Mouse (Mus musculus): ENCODE results near the gene Uox. TPM values are rescaled to one million over a fixed set of nuclear protein-coding genes. Genes with fewer than 3 reads are reported as not detected.

The Uox gene
- polyA plus RNA-seq, 1 experiment from 2014 or later = 121 TPM

DNA sequence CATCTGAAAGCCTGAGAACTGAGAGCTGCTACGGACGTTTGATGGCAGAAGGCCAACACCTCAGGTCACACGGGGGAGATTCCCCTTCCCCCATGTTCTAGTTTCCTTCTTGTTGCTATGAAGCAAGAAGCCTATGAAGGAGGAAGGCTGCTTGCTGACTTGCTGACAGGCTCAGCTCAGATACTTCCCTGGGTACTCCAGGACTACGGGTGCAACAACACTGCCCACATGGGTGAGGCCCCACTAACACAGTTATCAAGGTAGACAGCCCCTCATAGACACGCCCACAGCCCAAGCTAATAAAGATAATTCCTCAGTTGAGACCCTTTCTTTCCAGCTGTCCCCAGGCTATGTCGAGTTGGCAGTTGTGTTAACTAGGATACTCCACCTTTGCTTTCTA lies 83.5 kb downstream of the Uox start:
- no peaks in the 10 kb centered on the region for H3K36me3 ChIP-seq (ENCODE audit: control insufficient read depth, insufficient read depth)
- H3K4me3 ChIP-seq (ENCODE audit: low read depth, low read length) = peak overlapping the region; percentile 6
- no peaks in the 10 kb centered on the region for H3K9me3 ChIP-seq (replicated peaks; ENCODE audit: control insufficient read depth, low read length)
- no peaks in the 10 kb centered on the region for H3K27me3 ChIP-seq (ENCODE audit: control insufficient read depth, insufficient read depth, low read depth, low read length)
- H3K27ac ChIP-seq (ENCODE audit: low read length) = peak overlapping the region; percentile 77
- H3K9ac ChIP-seq (ENCODE audit: low read depth, low read length) = peak overlapping the region; percentile 54; the same call in 1 of the 2 replicates
- peaks cover 27% of the 10 kb centered on the region for H3K4me1 ChIP-seq (ENCODE audit: control insufficient read depth, low read depth, low read length)
- peak overlapping the region; percentile 57 for H3K4me2 ChIP-seq (ENCODE audit: low read depth, low read length)
- 20% methylated on average over 6 of the region's 6 CpGs for WGBS (ENCODE audit: insufficient replicate concordance)
- peak; percentile 89 for ATAC-seq (ENCODE audit: low read depth)

DNA sequence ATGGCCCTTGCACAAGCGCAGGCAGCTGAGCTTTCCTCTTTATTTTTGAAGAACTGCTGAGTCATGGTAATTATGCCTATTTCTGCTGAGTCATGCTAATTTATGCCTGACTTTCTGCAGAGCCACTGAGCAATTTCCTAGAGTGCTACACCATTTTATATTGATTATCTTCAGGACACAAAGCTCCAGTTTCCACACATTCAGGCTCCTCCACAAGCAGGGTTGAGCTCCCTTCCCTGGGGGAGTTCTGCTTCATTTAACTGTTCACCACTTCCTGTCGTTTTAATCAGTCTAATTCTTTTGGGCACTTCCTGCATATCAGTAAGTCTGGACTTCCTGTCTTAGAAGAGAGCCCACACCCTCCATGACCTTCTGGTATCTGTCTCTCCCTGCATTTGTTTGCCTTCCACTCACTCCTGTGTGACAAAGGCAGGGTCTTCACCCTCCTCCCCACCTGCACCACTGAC lies 84.9 kb downstream of the Uox start:
- Histone ChIP-seq H3K27ac (ENCODE audit: low read length) (peak overlapping the region; percentile 91), H3K9ac (ENCODE audit: low read depth, low read length) (no peak overlapping the region)
- 21% methylated on average over 2 of the region's 2 CpGs for WGBS (ENCODE audit: insufficient replicate concordance)

DNA sequence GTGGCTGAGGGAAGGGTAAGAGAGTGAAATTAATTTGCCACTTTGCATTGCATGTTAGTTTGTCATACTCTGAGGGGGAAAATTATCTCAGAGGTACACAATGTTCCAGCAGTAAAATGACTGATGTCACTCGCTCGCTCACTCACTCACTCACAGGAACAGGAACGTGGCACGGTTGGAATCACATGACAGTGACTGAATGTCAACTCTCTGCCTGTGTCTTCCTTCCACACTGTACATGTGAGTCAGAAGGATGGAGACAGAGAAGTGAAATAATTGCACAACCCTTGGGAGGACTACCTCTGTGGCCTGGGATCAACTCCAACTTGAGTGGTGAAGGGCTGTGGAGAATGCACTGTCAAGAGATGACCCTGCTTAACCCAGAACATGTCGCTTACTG lies 87.2 kb downstream of the Uox start:
- peaks cover 27% of the 10 kb centered on the region for H3K4me1 ChIP-seq (ENCODE audit: control insufficient read depth, low read depth, low read length)
- no peak overlapping the region for H3K9ac ChIP-seq (ENCODE audit: low read depth, low read length)
- ATAC-seq (ENCODE audit: low read depth) = no peak
- no peak overlapping the region for H3K4me3 ChIP-seq (ENCODE audit: low read depth, low read length)
- no peaks in the 10 kb centered on the region for H3K27me3 ChIP-seq (ENCODE audit: control insufficient read depth, insufficient read depth, low read depth, low read length)
- H3K9me3 ChIP-seq (replicated peaks; ENCODE audit: control insufficient read depth, low read length) = no peaks in the 10 kb centered on the region
- H3K27ac ChIP-seq (ENCODE audit: low read length) = no peak overlapping the region
- 63% methylated on average over 5 of the region's 5 CpGs for WGBS (ENCODE audit: insufficient replicate concordance)
- H3K4me2 ChIP-seq (ENCODE audit: low read depth, low read length) = no peak overlapping the region
- H3K36me3 ChIP-seq (ENCODE audit: control insufficient read depth, insufficient read depth) = no peaks in the 10 kb centered on the region

More for the DNA sequence above, 84.9 kb downstream of the Uox start:
- no peaks in the 10 kb centered on the region for H3K27me3 ChIP-seq (ENCODE audit: control insufficient read depth, insufficient read depth, low read depth, low read length)
- H3K4me1 ChIP-seq (ENCODE audit: control insufficient read depth, low read depth, low read length) = peaks cover 27% of the 10 kb centered on the region
- peak overlapping the region; percentile 58 for H3K4me2 ChIP-seq (ENCODE audit: low read depth, low read length)
- peak; percentile 73 for ATAC-seq (ENCODE audit: low read depth)
- no peaks in the 10 kb centered on the region for H3K36me3 ChIP-seq (ENCODE audit: control insufficient read depth, insufficient read depth)
- no peak overlapping the region for H3K4me3 ChIP-seq (ENCODE audit: low read depth, low read length)
- no peaks in the 10 kb centered on the region for H3K9me3 ChIP-seq (replicated peaks; ENCODE audit: control insufficient read depth, low read length)

DNA sequence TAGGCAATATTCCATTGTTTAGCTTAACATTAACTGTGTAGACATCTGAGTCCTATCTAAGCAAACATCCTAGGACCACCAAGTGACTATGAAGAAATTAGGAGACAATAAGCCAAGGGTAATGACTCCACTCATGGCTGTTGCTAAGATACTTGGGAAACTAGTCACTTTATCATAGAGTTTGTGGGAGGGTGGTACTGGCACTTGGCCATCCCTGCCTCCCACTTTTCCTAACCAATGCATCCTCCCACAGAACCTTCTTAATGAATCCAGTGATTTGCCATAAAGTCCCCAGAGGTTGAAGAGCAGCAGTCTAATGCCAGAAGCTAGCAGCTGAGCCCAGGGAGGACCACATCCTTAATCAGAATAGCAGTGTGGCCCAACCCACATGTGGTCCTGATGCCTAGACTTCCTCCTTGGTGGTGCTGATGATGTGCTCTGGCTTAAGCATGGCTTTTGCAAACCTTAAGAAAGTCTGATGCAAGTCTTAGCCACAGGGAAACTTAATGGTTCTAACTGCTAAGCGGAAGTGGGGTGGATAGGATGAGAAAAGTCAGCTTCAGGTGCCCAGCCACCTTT lies 87.9 kb downstream of the Uox start:
- ATAC-seq (ENCODE audit: low read depth) = no peak
- Histone ChIP-seq H3K4me3 (ENCODE audit: low read depth, low read length) (no peak overlapping the region), H3K9ac (ENCODE audit: low read depth, low read length) (no peak overlapping the region), H3K36me3 (ENCODE audit: control insufficient read depth, insufficient read depth) (no peaks in the 10 kb centered on the region), H3K9me3 (replicated peaks; ENCODE audit: control insufficient read depth, low read length) (no peaks in the 10 kb centered on the region), H3K27ac (ENCODE audit: low read length) (no peak overlapping the region), H3K27me3 (ENCODE audit: control insufficient read depth, insufficient read depth, low read depth, low read length) (no peaks in the 10 kb centered on the region), H3K4me1 (ENCODE audit: control insufficient read depth, low read depth, low read length) (peaks cover 23% of the 10 kb centered on the region), H3K4me2 (ENCODE audit: low read depth, low read length) (no peak overlapping the region)
- 70% methylated on average over 1 of the region's 1 CpGs for WGBS (ENCODE audit: insufficient replicate concordance)

DNA sequence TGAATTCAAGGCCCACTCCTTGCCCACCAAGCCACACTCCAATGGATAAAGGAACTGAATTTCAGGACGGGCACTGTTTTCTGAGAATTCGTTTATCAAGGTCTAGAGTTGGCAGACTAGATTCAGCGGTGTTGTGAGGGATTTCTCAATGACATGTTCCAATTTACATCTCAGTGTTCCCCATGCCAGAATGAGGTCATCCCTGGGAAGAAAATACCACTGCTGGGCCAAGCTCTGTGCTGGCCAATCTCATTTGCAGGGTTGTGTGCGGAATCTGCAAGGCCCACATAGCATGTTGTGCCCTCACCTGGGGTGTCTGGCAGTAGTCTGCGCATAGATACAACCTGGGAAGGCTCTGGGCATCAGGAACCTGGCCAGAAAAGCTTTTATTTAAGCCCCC lies 89.1 kb downstream of the Uox start:
- Histone ChIP-seq H3K9me3 (replicated peaks; ENCODE audit: control insufficient read depth, low read length) (no peaks in the 10 kb centered on the region), H3K27ac (ENCODE audit: low read length) (no peak overlapping the region), H3K4me1 (ENCODE audit: control insufficient read depth, low read depth, low read length) (peaks cover 14% of the 10 kb centered on the region), H3K4me2 (ENCODE audit: low read depth, low read length) (no peak overlapping the region), H3K36me3 (ENCODE audit: control insufficient read depth, insufficient read depth) (no peaks in the 10 kb centered on the region), H3K27me3 (ENCODE audit: control insufficient read depth, insufficient read depth, low read depth, low read length) (no peaks in the 10 kb centered on the region), H3K9ac (ENCODE audit: low read depth, low read length) (no peak overlapping the region), H3K4me3 (ENCODE audit: low read depth, low read length) (no peak overlapping the region)
- ATAC-seq (ENCODE audit: low read depth) = no peak
- 78% methylated on average over 5 of the region's 5 CpGs for WGBS (ENCODE audit: insufficient replicate concordance)

DNA sequence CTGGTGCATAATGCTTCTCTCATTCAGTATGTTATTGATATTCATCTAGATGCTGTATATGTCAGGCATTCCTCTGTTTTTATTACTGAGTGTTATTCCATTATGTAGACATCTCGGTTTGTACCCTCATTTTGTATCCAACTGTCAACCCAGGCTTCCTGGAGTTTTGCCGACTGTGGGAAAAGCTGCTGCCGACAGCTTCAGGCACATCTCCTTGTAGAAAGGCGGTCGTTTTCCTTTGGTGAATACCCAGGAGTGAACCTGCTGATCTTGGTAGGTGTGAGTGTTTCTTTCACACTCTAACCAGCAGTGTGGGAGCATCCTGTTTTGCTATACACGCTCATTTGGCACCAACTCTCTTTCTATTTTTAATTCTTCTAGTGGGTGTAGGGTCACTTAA lies 90.8 kb downstream of the Uox start:
- ATAC-seq (ENCODE audit: low read depth) = no peak
- H3K9me3 ChIP-seq (replicated peaks; ENCODE audit: control insufficient read depth, low read length) = no peaks in the 10 kb centered on the region
- H3K4me1 ChIP-seq (ENCODE audit: control insufficient read depth, low read depth, low read length) = peaks cover under 1% of the 10 kb centered on the region
- 68% methylated on average over 6 of the region's 6 CpGs for WGBS (ENCODE audit: insufficient replicate concordance)
- H3K4me2 ChIP-seq (ENCODE audit: low read depth, low read length) = no peak overlapping the region
- no peaks in the 10 kb centered on the region for H3K36me3 ChIP-seq (ENCODE audit: control insufficient read depth, insufficient read depth)
- no peak overlapping the region for H3K27ac ChIP-seq (ENCODE audit: low read length)
- no peaks in the 10 kb centered on the region for H3K27me3 ChIP-seq (ENCODE audit: control insufficient read depth, insufficient read depth, low read depth, low read length)
- H3K9ac ChIP-seq (ENCODE audit: low read depth, low read length) = no peak overlapping the region
- H3K4me3 ChIP-seq (ENCODE audit: low read depth, low read length) = no peak overlapping the region

DNA sequence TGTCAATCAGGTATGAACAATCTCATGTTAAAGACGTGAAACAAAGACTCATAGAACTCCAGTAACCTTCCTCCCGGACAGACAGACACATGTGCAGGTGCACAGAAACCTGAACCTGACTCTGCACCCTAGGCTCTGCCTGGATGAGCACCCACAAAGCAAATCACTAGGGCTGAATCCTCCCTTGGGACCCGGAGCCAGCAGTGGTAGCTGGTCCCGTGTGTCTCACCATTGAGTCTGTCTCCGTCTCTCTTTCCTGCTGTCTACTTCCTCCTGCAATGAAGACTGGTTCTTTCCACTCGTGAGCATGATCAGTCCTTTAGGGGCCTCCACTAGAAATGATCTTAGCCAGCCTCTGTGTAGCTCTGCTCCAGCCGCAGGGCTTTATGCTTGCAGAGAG lies 91.7 kb downstream of the Uox start:
- H3K4me3 ChIP-seq (ENCODE audit: low read depth, low read length) = no peak overlapping the region
- H3K4me1 ChIP-seq (ENCODE audit: control insufficient read depth, low read depth, low read length) = no peaks in the 10 kb centered on the region
- H3K9ac ChIP-seq (ENCODE audit: low read depth, low read length) = no peak overlapping the region
- no peaks in the 10 kb centered on the region for H3K9me3 ChIP-seq (replicated peaks; ENCODE audit: control insufficient read depth, low read length)
- no peak for ATAC-seq (ENCODE audit: low read depth)
- no peak overlapping the region for H3K27ac ChIP-seq (ENCODE audit: low read length)
- H3K4me2 ChIP-seq (ENCODE audit: low read depth, low read length) = no peak overlapping the region
- H3K36me3 ChIP-seq (ENCODE audit: control insufficient read depth, insufficient read depth) = no peaks in the 10 kb centered on the region
- 56% methylated on average over 7 of the region's 7 CpGs for WGBS (ENCODE audit: insufficient replicate concordance)
- H3K27me3 ChIP-seq (ENCODE audit: control insufficient read depth, insufficient read depth, low read depth, low read length) = no peaks in the 10 kb centered on the region

DNA sequence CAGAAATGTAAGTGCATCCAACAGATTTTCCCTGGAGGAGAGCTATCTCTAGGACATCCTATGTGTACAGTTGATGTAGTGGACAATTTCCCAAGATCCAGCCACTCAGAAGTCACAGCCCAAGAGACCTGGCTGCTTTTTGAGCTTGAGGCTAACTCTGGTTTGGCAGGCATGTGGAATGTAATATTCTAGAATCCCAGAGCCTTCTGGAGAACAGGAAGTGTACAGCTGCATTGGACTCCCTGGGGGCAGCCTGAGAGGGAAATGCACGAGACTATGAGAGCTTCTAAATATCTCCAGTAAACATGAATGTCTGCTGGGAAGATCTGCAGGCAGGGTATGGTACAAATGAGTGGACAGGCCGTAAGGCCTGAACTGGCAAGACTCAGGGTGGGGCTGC lies 100.9 kb downstream of the Uox start:
- Histone ChIP-seq H3K27me3 (ENCODE audit: control insufficient read depth, insufficient read depth, low read depth, low read length) (no peaks in the 10 kb centered on the region), H3K9me3 (replicated peaks; ENCODE audit: control insufficient read depth, low read length) (no peaks in the 10 kb centered on the region), H3K4me2 (ENCODE audit: low read depth, low read length) (no peak overlapping the region), H3K36me3 (ENCODE audit: control insufficient read depth, insufficient read depth) (no peaks in the 10 kb centered on the region), H3K9ac (ENCODE audit: low read depth, low read length) (no peak overlapping the region), H3K27ac (ENCODE audit: low read length) (no peak overlapping the region), H3K4me3 (ENCODE audit: low read depth, low read length) (no peak overlapping the region), H3K4me1 (ENCODE audit: control insufficient read depth, low read depth, low read length) (no peaks in the 10 kb centered on the region)
- no peak for ATAC-seq (ENCODE audit: low read depth)
- WGBS (ENCODE audit: insufficient replicate concordance) = 55% methylated on average over 2 of the region's 2 CpGs

DNA sequence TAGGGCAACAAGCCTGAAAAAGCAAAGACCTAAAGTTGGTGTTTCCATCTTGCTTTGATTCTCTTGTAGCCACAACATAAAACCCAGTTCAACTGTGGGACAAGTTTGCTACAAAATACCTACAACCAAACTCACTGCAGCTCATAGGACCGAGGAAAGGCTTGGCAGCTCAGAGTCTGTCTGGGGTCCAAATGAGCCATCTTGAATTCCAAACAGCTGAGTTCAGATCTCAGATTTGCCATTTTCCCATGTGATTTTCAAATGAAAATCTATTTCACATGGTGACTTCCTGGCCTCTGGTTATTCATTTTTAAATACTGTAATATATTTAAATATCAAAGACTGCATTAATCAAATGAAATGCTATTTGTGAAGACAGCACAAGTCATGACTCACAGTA lies 104.9 kb downstream of the Uox start:
- 62% methylated on average over 1 of the region's 1 CpGs for WGBS (ENCODE audit: insufficient replicate concordance)
- H3K36me3 ChIP-seq (ENCODE audit: control insufficient read depth, insufficient read depth) = no peaks in the 10 kb centered on the region
- no peak overlapping the region for H3K4me3 ChIP-seq (ENCODE audit: low read depth, low read length)
- no peak overlapping the region for H3K27ac ChIP-seq (ENCODE audit: low read length)
- no peak for ATAC-seq (ENCODE audit: low read depth)
- no peaks in the 10 kb centered on the region for H3K27me3 ChIP-seq (ENCODE audit: control insufficient read depth, insufficient read depth, low read depth, low read length)
- no peak overlapping the region for H3K9ac ChIP-seq (ENCODE audit: low read depth, low read length)
- H3K9me3 ChIP-seq (replicated peaks; ENCODE audit: control insufficient read depth, low read length) = no peaks in the 10 kb centered on the region
- no peaks in the 10 kb centered on the region for H3K4me1 ChIP-seq (ENCODE audit: control insufficient read depth, low read depth, low read length)
- no peak overlapping the region for H3K4me2 ChIP-seq (ENCODE audit: low read depth, low read length)

All from liver, embryonic 16.5 days (tissue).